Mouse (Mus musculus) kidney, adult 2 months (tissue): ENCODE measurements around the gene Eid2b.

ENCODE experiments used
- CTCF ChIP-seq: fragments of 200-500 bp; conservative IDR thresholded peaks from 2 replicates; pipeline ENCODE4 v1.5.1; 2011; ENCODE audit warnings: low read depth, mild to moderate bottlenecking, control low read depth, low read length, moderate library complexity, mixed read lengths; ENCODE audit not compliant: insufficient read depth, insufficient read length
- POLR2A ChIP-seq: fragments of 200-500 bp; IDR thresholded peaks from one replicate; pipeline ENCODE4 v1.6.1; 2011; ENCODE audit warnings: low read depth, low read length, control low read depth

- TF ChIP-seq CTCF = no peak
- no peak for TF ChIP-seq POLR2A
Measured at GRCm38 (mm10) chr7:28271761-28272160, 5.8 kb upstream of the Eid2b start.
